Mouse (Mus musculus) kidney, postnatal 0 days (tissue): ENCODE data around the gene Aqp8. TPM values are rescaled to one million over a fixed set of nuclear protein-coding genes. Genes with fewer than 3 reads are reported as not detected.

Experiments used
- ATAC-seq: fragments of 200-750 bp; cut with Nextera tagmentation; replicated peaks from 2 replicates; pipeline ENCODE4 v1.8.0; 2017; ENCODE audit warnings: low read depth, moderate number of reproducible peaks, moderate TSS enrichment, moderate library complexity; ENCODE audit not compliant: low FRiP score
- DNase-seq: peaks from one replicate; pipeline ENCODE4 v3.0.0-alpha.2; 2016; ENCODE audit warnings: low spot score
- H3K27ac ChIP-seq: fragments of 300-500 bp; sonication (generic); 2 replicates; pipeline ENCODE4 v1.5.1; 2014; ENCODE audit warnings: mild to moderate bottlenecking
- H3K27me3 ChIP-seq: fragments of 300-500 bp; sonication (generic); 2 replicates; pipeline ENCODE4 v1.6.1; 2014; ENCODE audit warnings: low read length, mixed read lengths; ENCODE audit not compliant: insufficient read depth
- H3K36me3 ChIP-seq: fragments of 300-500 bp; sonication (generic); 2 replicates; pipeline ENCODE4 v1.6.1; 2014; ENCODE audit warnings: low read length, mixed read lengths; ENCODE audit not compliant: insufficient read depth
- H3K4me1 ChIP-seq: fragments of 300-500 bp; sonication (generic); replicated peaks from 2 replicates; pipeline ENCODE4 v1.6.1; 2014; ENCODE audit warnings: antibody characterized with exemption, low read length, mixed read lengths; ENCODE audit not compliant: insufficient read depth
- H3K4me2 ChIP-seq: fragments of 300-500 bp; sonication (generic); 2 replicates; pipeline ENCODE4 v1.6.1; 2014; ENCODE audit warnings: mild to moderate bottlenecking, low read length, moderate library complexity, mixed read lengths
- H3K4me3 ChIP-seq: fragments of 300-500 bp; sonication (generic); replicated peaks from 2 replicates; pipeline ENCODE4 v1.5.1; 2014; ENCODE audit warnings: low read depth, low read length
- H3K9ac ChIP-seq: fragments of 300-500 bp; sonication (generic); 2 replicates; pipeline ENCODE4 v1.6.1; 2014; ENCODE audit warnings: low read depth, low read length
- H3K9me3 ChIP-seq: fragments of 300-500 bp; sonication (generic); replicated peaks from 2 replicates; pipeline ENCODE4 v1.6.1; 2016; ENCODE audit warnings: low read length, inconsistent platforms, mixed read lengths
- CTCF ChIP-seq: IDR thresholded peaks from 2 replicates; pipeline ENCODE4 v1.5.1; 2016; ENCODE audit warnings: antibody characterized with exemption, low read depth, mild to moderate bottlenecking, moderate library complexity
- WGBS: fragments of 180-500 bp; shearing (Covaris S2); extraction: QIAGEN DNeasy Blood & Tissue Kit; methylation state at CpG from one replicate; pipeline ENCODE4 v1.1.7; 2014; 5-methylcytosine and 5-hydroxymethylcytosine counted together
- polyA plus RNA-seq: library from polyadenylated mRNA; unstranded; fragments of >200 nt; fragmentation: Nextera tagmentation; extraction: Ambion mirVana; gene quantifications from 2 replicates; pipeline ENCODE4 v1.2.1, GENCODE M21; 2015

Gene Aqp8
- 0.56 and 0.99 TPM in 2 replicates for polyA plus RNA-seq

GRCm38 (mm10) chr7:123462070-123462501, at the start of gene Aqp8:
TSS of gene Aqp8 (plus strand) at chr7:123462291.
- no peak for TF ChIP-seq CTCF
- Histone ChIP-seq H3K4me1 (no peaks in the 10 kb centered on the region), H3K4me3 (no peak within 1 kb of the TSS), H3K27me3 (no peaks in the 10 kb centered on the region), H3K9me3 (no peaks in the 10 kb centered on the region), H3K36me3 (no peaks in the 10 kb centered on the region), H3K4me2 (no peak within 1 kb of the TSS), H3K27ac (no peak within 1 kb of the TSS), H3K9ac (no peak within 1 kb of the TSS)
- peak; percentile 29 for DNase-seq
- 56% methylated on average over 9 of the region's 9 CpGs for WGBS
- ATAC-seq: no peak

- ATAC-seq: no peak
- TF ChIP-seq CTCF: no peak
- Histone ChIP-seq H3K4me1 (no peaks in the 10 kb centered on the region), H3K36me3 (0 out of 2 replicates have a peak, but pooled peaks cover 19% of the 10 kb centered on the region), H3K4me2 (no peak overlapping the region), H3K9ac (no peak overlapping the region), H3K9me3 (no peaks in the 10 kb centered on the region), H3K4me3 (no peak overlapping the region), H3K27me3 (no peaks in the 10 kb centered on the region), H3K27ac (no peak overlapping the region)
- 64% methylated on average over 4 of the region's 4 CpGs for WGBS
- DNase-seq: no peak
Measured at GRCm38 (mm10) chr7:123416803-123417202, 45.3 kb upstream of the Aqp8 start.

- Histone ChIP-seq H3K4me3 (no peak overlapping the region), H3K4me1 (no peaks in the 10 kb centered on the region), H3K27me3 (no peaks in the 10 kb centered on the region), H3K9me3 (no peaks in the 10 kb centered on the region), H3K4me2 (no peak overlapping the region), H3K36me3 (0 out of 2 replicates have a peak, but pooled peaks cover 22% of the 10 kb centered on the region), H3K9ac (no peak overlapping the region), H3K27ac (0 out of 2 replicates have a peak overlapping the region, but pooled peaks have one; percentile 15)
- no peak for DNase-seq
- TF ChIP-seq CTCF: no peak
- 80% methylated on average over 3 of the region's 3 CpGs for WGBS
- ATAC-seq: no peak
Measured at GRCm38 (mm10) chr7:123417661-123418060, 44.4 kb upstream of the Aqp8 start.

- DNase-seq: peak; percentile 15
- H3K27me3 ChIP-seq: no peaks in the 10 kb centered on the region
- ATAC-seq: peak; percentile 89
- H3K4me2 ChIP-seq: no peak overlapping the region
- no peak for TF ChIP-seq CTCF
- 77% methylated on average over 4 of the region's 4 CpGs for WGBS
- 0 out of 2 replicates have a peak, but pooled peaks cover 16% of the 10 kb centered on the region for H3K36me3 ChIP-seq
- no peaks in the 10 kb centered on the region for H3K9me3 ChIP-seq
- H3K4me1 ChIP-seq: no peaks in the 10 kb centered on the region
- H3K4me3 ChIP-seq: no peak overlapping the region
- no peak overlapping the region for H3K9ac ChIP-seq
- H3K27ac ChIP-seq: peak overlapping the region; percentile 67; the same call in 1 of the 2 replicates
Measured at GRCm38 (mm10) chr7:123419984-123420383, 42.1 kb upstream of the Aqp8 start.

GRCm38 (mm10) chr7:123421958-123422357, 40.1 kb upstream of the Aqp8 start:
- Histone ChIP-seq H3K27ac (no peak overlapping the region), H3K4me2 (no peak overlapping the region), H3K4me1 (no peaks in the 10 kb centered on the region), H3K9ac (no peak overlapping the region), H3K27me3 (no peaks in the 10 kb centered on the region), H3K4me3 (no peak overlapping the region), H3K36me3 (peaks cover 20% of the 10 kb centered on the region; the same call in 1 of the 2 replicates), H3K9me3 (no peaks in the 10 kb centered on the region)
- DNase-seq (no peak), ATAC-seq (no peak)
- TF ChIP-seq CTCF: no peak
- WGBS: 65% methylated on average over 3 of the region's 3 CpGs

GRCm38 (mm10) chr7:123424281-123424680, 37.8 kb upstream of the Aqp8 start:
- H3K9ac ChIP-seq: no peak overlapping the region
- H3K4me1 ChIP-seq: no peaks in the 10 kb centered on the region
- H3K27ac ChIP-seq: no peak overlapping the region
- peaks cover 11% of the 10 kb centered on the region; the same call in 1 of the 2 replicates for H3K36me3 ChIP-seq
- H3K27me3 ChIP-seq: no peaks in the 10 kb centered on the region
- 88% methylated on average over 6 of the region's 6 CpGs for WGBS
- DNase-seq (no peak), ATAC-seq (no peak)
- no peak overlapping the region for H3K4me2 ChIP-seq
- H3K9me3 ChIP-seq: no peaks in the 10 kb centered on the region
- TF ChIP-seq CTCF: no peak
- H3K4me3 ChIP-seq: no peak overlapping the region
